Mouse (Mus musculus): ENCODE measurements around the gene Vmn1r114.
"Not testable (repeated sequence)": the region's sequence is repeated elsewhere in the genome, so short reads cannot be mapped to it uniquely, and the experiment has no call there.

The Vmn1r114 gene

GRCm38 (mm10) chr7:20812086-20812485 is at the start of gene Vmn1r114:
Vmn1r114 (minus strand) TSS chr7:20812186.
- not testable (repeated sequence) for DNase-seq (ENCODE audit: low read depth, low spot score)

GRCm38 (mm10) chr7:20844885-20845284 is 32.9 kb upstream of the Vmn1r114 start, which contains the start of gene Vmn1r115:
Vmn1r115 (minus strand) TSS chr7:20844985.
- not testable (repeated sequence) for DNase-seq (ENCODE audit: low read depth, low spot score)

GRCm38 (mm10) chr7:20786985-20787384 is 25.0 kb downstream of the Vmn1r114 start, which contains the start of gene Vmn1r113:
Vmn1r113 (plus strand) TSS chr7:20787285.
- DNase-seq (ENCODE audit: low read depth, low spot score), result not testable (repeated sequence)

- not testable (repeated sequence) for DNase-seq (ENCODE audit: low read depth, low spot score)
Measured at GRCm38 (mm10) chr7:20770885-20771284, 41.1 kb downstream of the Vmn1r114 start, which contains the start of gene Vmn1r112. Vmn1r112 (plus strand) TSS chr7:20771185.

All from brain, adult 2 months (tissue).